Mouse (Mus musculus): Measurements from ENCODE around the gene Zfp704. TPM values are rescaled to one million over a fixed set of nuclear protein-coding genes. Genes with fewer than 3 reads are reported as not detected.
A peak's percentile ranks its signal among the peaks of the same experiment; 100 is the strongest.

The Zfp704 gene
- polyA plus RNA-seq, 1 experiment from 2014 or later, result 14.7 TPM

- no peaks in the 10 kb centered on the region for H3K36me3 ChIP-seq (replicated peaks; ENCODE audit: control insufficient read depth, insufficient read depth)
- WGBS, result 65% methylated on average over 6 of the region's 6 CpGs
- H3K27me3 ChIP-seq (ENCODE audit: control insufficient read depth, insufficient read depth, low read length), result no peaks in the 10 kb centered on the region
- H3K9ac ChIP-seq, result no peak overlapping the region
- no peaks in the 10 kb centered on the region for H3K9me3 ChIP-seq (ENCODE audit: control insufficient read depth, low read length)
- H3K4me1 ChIP-seq (replicated peaks; ENCODE audit: control insufficient read depth, insufficient read depth, low read length), result no peaks in the 10 kb centered on the region
- no peak overlapping the region for H3K4me2 ChIP-seq (replicated peaks)
- ATAC-seq (ENCODE audit: low FRiP score) (peak; percentile 43; the same call in 1 of the 2 replicates), DNase-seq (ENCODE audit: low spot score) (no peak)
- H3K4me3 ChIP-seq (replicated peaks; ENCODE audit: low read length), result no peak overlapping the region
- H3K27ac ChIP-seq, result 0 out of 2 replicates have a peak overlapping the region, but pooled peaks have one; percentile 21
These were observed 186.2 kb downstream of the Zfp704 start for GRCm38 (mm10) chr3:9423669-9424068.

GRCm38 (mm10) chr3:9408896-9409295, 201.0 kb downstream of the Zfp704 start:
- no peak overlapping the region for H3K27ac ChIP-seq

DNA sequence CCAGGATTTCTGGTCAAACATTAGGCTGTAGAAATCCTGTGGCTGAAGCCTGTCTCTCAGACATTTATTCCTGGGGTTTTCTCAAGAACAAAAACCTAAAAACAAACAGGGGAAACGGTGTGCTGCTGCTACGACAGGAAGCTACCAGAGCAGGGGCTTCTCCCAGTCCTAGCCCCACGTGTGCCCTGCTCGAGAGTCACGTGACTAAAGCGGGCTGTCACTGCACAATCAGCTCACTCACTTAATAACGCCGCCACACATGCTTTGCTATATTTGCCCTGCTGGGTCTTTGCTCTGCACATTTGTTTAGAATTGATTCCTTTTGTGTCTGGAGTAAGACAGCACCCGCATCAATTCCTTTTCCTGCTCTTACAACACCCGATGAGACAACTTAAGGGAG, 202.1 kb downstream of the Zfp704 start:
- peaks cover 11% of the 10 kb centered on the region for H3K4me1 ChIP-seq (replicated peaks; ENCODE audit: control insufficient read depth, insufficient read depth, low read length)
- DNase-seq (ENCODE audit: low spot score) (no peak), ATAC-seq (ENCODE audit: low FRiP score) (no peak)
- no peak overlapping the region for H3K4me3 ChIP-seq (replicated peaks; ENCODE audit: low read length)
- no peaks in the 10 kb centered on the region for H3K27me3 ChIP-seq (ENCODE audit: control insufficient read depth, insufficient read depth, low read length)
- H3K9me3 ChIP-seq (ENCODE audit: control insufficient read depth, low read length), result no peaks in the 10 kb centered on the region
- H3K27ac ChIP-seq, result no peak overlapping the region
- no peak overlapping the region for H3K9ac ChIP-seq
- 83% methylated on average over 10 of the region's 10 CpGs for WGBS
- H3K4me2 ChIP-seq (replicated peaks), result no peak overlapping the region
- no peaks in the 10 kb centered on the region for H3K36me3 ChIP-seq (replicated peaks; ENCODE audit: control insufficient read depth, insufficient read depth)

More at GRCm38 (mm10) chr3:9408896-9409295, 201.0 kb downstream of the Zfp704 start:
- no peak overlapping the region for H3K9ac ChIP-seq
- DNase-seq (ENCODE audit: low spot score) (no peak), ATAC-seq (ENCODE audit: low FRiP score) (no peak)
- H3K4me1 ChIP-seq (replicated peaks; ENCODE audit: control insufficient read depth, insufficient read depth, low read length), result peaks cover under 1% of the 10 kb centered on the region; the same call in 1 of the 2 replicates
- WGBS, result 93% methylated on average over 4 of the region's 4 CpGs
- 0 out of 2 replicates have a peak, but pooled peaks cover 5% of the 10 kb centered on the region for H3K9me3 ChIP-seq (ENCODE audit: control insufficient read depth, low read length)
- H3K4me2 ChIP-seq (replicated peaks), result no peak overlapping the region
- no peaks in the 10 kb centered on the region for H3K27me3 ChIP-seq (ENCODE audit: control insufficient read depth, insufficient read depth, low read length)
- H3K4me3 ChIP-seq (replicated peaks; ENCODE audit: low read length), result no peak overlapping the region
- no peaks in the 10 kb centered on the region for H3K36me3 ChIP-seq (replicated peaks; ENCODE audit: control insufficient read depth, insufficient read depth)

DNA sequence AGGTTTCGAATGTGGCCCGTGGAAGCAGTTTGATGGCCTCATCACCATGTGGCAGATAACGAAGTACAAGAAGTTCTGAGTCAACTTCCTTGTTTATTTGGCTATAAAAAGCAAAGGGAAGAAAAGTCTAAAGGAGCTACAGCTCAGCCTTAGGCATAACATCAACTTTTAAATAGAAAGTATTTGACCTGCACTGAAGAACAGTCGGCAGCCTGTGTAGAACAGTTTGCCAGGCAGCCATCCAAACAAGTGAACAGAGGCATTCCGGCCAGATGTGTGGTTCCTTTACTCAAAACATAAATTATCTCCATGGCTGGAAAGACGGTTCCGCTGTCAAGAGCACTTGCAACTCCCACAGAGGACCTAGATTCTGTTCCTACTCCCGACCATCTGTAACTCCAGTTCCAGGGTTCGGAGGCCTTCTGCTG, 202.8 kb downstream of the Zfp704 start:
- no peak for ATAC-seq (ENCODE audit: low FRiP score)
- Histone ChIP-seq H3K4me3 (replicated peaks; ENCODE audit: low read length) (no peak overlapping the region), H3K9ac (no peak overlapping the region), H3K4me1 (replicated peaks; ENCODE audit: control insufficient read depth, insufficient read depth, low read length) (peaks cover 16% of the 10 kb centered on the region), H3K36me3 (replicated peaks; ENCODE audit: control insufficient read depth, insufficient read depth) (no peaks in the 10 kb centered on the region), H3K4me2 (replicated peaks) (no peak overlapping the region), H3K27ac (no peak overlapping the region), H3K9me3 (ENCODE audit: control insufficient read depth, low read length) (no peaks in the 10 kb centered on the region), H3K27me3 (ENCODE audit: control insufficient read depth, insufficient read depth, low read length) (no peaks in the 10 kb centered on the region)
- DNase-seq (ENCODE audit: low spot score), result no peak
- WGBS, result 84% methylated on average over 9 of the region's 9 CpGs

DNA sequence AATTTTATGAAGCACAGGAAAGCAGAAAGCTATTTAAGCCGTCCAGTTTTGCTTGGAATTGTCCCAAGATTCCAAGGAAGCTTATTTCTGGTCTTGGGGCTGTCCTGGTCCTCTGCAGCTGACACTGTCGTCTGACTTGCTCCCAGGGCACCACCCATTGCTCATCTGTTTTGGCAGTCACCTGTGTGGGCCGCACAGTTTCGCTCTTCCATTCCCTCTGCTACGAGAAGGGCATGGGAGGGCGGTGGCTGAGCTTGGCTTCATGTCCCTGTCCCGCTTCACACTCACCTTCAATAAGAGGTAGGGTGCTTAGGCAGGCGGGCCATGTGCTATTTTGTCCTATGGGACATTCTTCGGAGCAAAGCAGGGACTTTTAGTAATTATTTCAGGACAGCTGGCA, 204.5 kb downstream of the Zfp704 start:
- 81% methylated on average over 9 of the region's 9 CpGs for WGBS
- H3K4me1 ChIP-seq (replicated peaks; ENCODE audit: control insufficient read depth, insufficient read depth, low read length), result peaks cover 25% of the 10 kb centered on the region

DNA sequence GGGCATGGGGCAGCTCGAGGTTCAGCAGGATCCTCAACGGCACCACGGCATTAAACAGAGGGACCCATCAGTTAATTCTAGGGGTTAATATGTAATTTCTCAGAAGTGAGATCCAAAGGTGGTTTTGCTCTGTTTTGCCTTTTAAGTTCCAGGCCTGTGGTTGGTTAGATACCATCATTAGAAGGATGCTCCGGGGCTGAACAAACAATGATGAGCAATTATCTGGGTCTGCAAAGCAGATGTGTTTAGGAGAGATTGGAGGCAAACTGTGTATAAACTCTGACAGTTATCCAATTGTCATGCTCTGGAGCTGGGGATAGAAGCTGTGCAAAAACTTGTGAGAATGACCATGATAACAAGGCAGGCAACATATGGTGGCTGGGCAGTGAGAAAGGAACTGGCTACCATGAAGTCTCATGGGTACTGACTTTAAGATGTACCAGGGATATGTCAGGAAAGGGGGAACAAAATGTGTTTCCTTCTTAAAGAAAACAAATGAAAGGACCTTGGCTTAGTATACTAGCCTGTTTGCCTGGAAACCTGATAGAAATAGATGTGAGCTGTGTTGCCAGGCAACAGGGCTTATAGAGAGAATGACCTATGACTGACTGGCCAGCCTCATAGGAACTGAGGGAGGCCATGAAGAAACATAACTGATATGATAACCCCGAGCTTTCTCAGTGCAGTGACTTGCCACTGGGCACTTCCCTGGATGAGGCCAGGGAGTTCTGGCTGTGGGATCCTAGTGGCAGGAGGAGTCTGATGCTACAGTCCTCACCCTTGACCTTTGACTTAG, 206.4 kb downstream of the Zfp704 start:
- Histone ChIP-seq H3K9me3 (ENCODE audit: control insufficient read depth, low read length) (no peaks in the 10 kb centered on the region), H3K9ac (no peak overlapping the region), H3K4me2 (replicated peaks) (no peak overlapping the region), H3K27ac (0 out of 2 replicates have a peak overlapping the region, but pooled peaks have one; percentile 14), H3K36me3 (replicated peaks; ENCODE audit: control insufficient read depth, insufficient read depth) (no peaks in the 10 kb centered on the region), H3K27me3 (ENCODE audit: control insufficient read depth, insufficient read depth, low read length) (no peaks in the 10 kb centered on the region), H3K4me1 (replicated peaks; ENCODE audit: control insufficient read depth, insufficient read depth, low read length) (peaks cover 26% of the 10 kb centered on the region), H3K4me3 (replicated peaks; ENCODE audit: low read length) (no peak overlapping the region)
- ATAC-seq (ENCODE audit: low FRiP score) (0 out of 2 replicates have a peak, but pooled peaks have one; percentile 22), DNase-seq (ENCODE audit: low spot score) (no peak)
- 68% methylated on average over 5 of the region's 5 CpGs for WGBS

More for the DNA sequence above, 204.5 kb downstream of the Zfp704 start:
- Histone ChIP-seq H3K36me3 (replicated peaks; ENCODE audit: control insufficient read depth, insufficient read depth) (no peaks in the 10 kb centered on the region), H3K4me3 (replicated peaks; ENCODE audit: low read length) (no peak overlapping the region), H3K27ac (no peak overlapping the region), H3K9ac (no peak overlapping the region), H3K9me3 (ENCODE audit: control insufficient read depth, low read length) (no peaks in the 10 kb centered on the region), H3K27me3 (ENCODE audit: control insufficient read depth, insufficient read depth, low read length) (no peaks in the 10 kb centered on the region), H3K4me2 (replicated peaks) (no peak overlapping the region)
- ATAC-seq (ENCODE audit: low FRiP score) (no peak), DNase-seq (ENCODE audit: low spot score) (no peak)

GRCm38 (mm10) chr3:9402836-9403235, 207.0 kb downstream of the Zfp704 start:
- no peak overlapping the region for H3K4me2 ChIP-seq (replicated peaks)
- DNase-seq (ENCODE audit: low spot score) (peak; percentile 47), ATAC-seq (ENCODE audit: low FRiP score) (peak; percentile 49)
- 0 out of 2 replicates have a peak overlapping the region, but pooled peaks have one; percentile 14 for H3K27ac ChIP-seq
- peaks cover 26% of the 10 kb centered on the region for H3K4me1 ChIP-seq (replicated peaks; ENCODE audit: control insufficient read depth, insufficient read depth, low read length)
- WGBS, result 40% methylated on average over 5 of the region's 5 CpGs
- H3K4me3 ChIP-seq (replicated peaks; ENCODE audit: low read length), result no peak overlapping the region
- H3K27me3 ChIP-seq (ENCODE audit: control insufficient read depth, insufficient read depth, low read length), result no peaks in the 10 kb centered on the region
- H3K36me3 ChIP-seq (replicated peaks; ENCODE audit: control insufficient read depth, insufficient read depth), result no peaks in the 10 kb centered on the region
- H3K9ac ChIP-seq, result no peak overlapping the region
- no peaks in the 10 kb centered on the region for H3K9me3 ChIP-seq (ENCODE audit: control insufficient read depth, low read length)

DNA sequence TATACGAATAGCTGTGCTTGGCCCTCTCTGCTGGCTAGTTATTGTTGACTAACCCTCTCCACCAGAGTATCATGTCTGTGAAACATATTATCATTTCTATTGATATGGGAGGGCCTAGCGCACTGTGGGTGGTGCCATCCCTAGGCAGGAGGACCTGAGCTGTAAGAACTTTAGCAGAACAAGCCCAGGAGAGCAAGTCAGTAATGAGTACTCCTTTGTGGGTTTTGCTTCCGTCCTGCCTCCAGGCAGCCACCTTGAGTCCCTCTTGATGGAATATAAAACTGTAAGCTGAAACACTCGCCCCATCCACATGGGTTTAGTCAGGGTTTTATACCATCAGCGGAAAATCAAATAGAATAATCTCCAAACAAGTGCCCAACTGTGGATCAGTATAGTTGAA, 207.5 kb downstream of the Zfp704 start:
- no peaks in the 10 kb centered on the region for H3K9me3 ChIP-seq (ENCODE audit: control insufficient read depth, low read length)
- peaks cover 26% of the 10 kb centered on the region for H3K4me1 ChIP-seq (replicated peaks; ENCODE audit: control insufficient read depth, insufficient read depth, low read length)
- WGBS, result 87% methylated on average over 5 of the region's 5 CpGs
- DNase-seq (ENCODE audit: low spot score) (no peak), ATAC-seq (ENCODE audit: low FRiP score) (no peak)
- H3K4me2 ChIP-seq (replicated peaks), result no peak overlapping the region
- H3K4me3 ChIP-seq (replicated peaks; ENCODE audit: low read length), result no peak overlapping the region
- H3K27me3 ChIP-seq (ENCODE audit: control insufficient read depth, insufficient read depth, low read length), result no peaks in the 10 kb centered on the region
- no peaks in the 10 kb centered on the region for H3K36me3 ChIP-seq (replicated peaks; ENCODE audit: control insufficient read depth, insufficient read depth)
- no peak overlapping the region for H3K9ac ChIP-seq
- H3K27ac ChIP-seq, result no peak overlapping the region

GRCm38 (mm10) chr3:9401685-9402084, 208.2 kb downstream of the Zfp704 start:
- Histone ChIP-seq H3K4me2 (replicated peaks) (no peak overlapping the region), H3K27me3 (ENCODE audit: control insufficient read depth, insufficient read depth, low read length) (no peaks in the 10 kb centered on the region), H3K9ac (no peak overlapping the region), H3K36me3 (replicated peaks; ENCODE audit: control insufficient read depth, insufficient read depth) (no peaks in the 10 kb centered on the region), H3K9me3 (ENCODE audit: control insufficient read depth, low read length) (no peaks in the 10 kb centered on the region), H3K4me3 (replicated peaks; ENCODE audit: low read length) (no peak overlapping the region), H3K27ac (no peak overlapping the region), H3K4me1 (replicated peaks; ENCODE audit: control insufficient read depth, insufficient read depth, low read length) (peaks cover 26% of the 10 kb centered on the region)
- ATAC-seq (ENCODE audit: low FRiP score) (no peak), DNase-seq (ENCODE audit: low spot score) (no peak)
- 58% methylated on average over 6 of the region's 6 CpGs for WGBS

Data from hindbrain, embryonic 14.5 days (tissue).